Mouse (Mus musculus) lung, postnatal 0 days (tissue): ENCODE measurements at regions not wholly inside any gene's neighbourhood (a gene's known extent, or its start where the extent isn't known, plus 50 kb on each side); places are given as distances from the start of the nearest gene placed in this dataset.

Experiments used
- CTCF ChIP-seq: IDR thresholded peaks from 2 replicates; pipeline ENCODE4 v1.5.1; 2016; ENCODE audit warnings: antibody characterized with exemption, mild to moderate bottlenecking
- EP300 ChIP-seq: IDR thresholded peaks from 2 replicates; pipeline ENCODE4 v1.6.1; 2016; ENCODE audit warnings: antibody characterized with exemption, mild to moderate bottlenecking, control low read depth

GRCm38 (mm10) chr10:30342965-30343478 is 142.7 kb upstream of the Cenpw start:
- TF ChIP-seq CTCF (no peak), EP300 (no peak)
